Mouse (Mus musculus) heart, embryonic 16.5 days (tissue): Measurements from ENCODE around the gene Itm2c. TPM values are rescaled to one million over a fixed set of nuclear protein-coding genes. Genes with fewer than 3 reads are reported as not detected.

ENCODE experiments used
- ATAC-seq: fragments of 200-750 bp; cut with Nextera tagmentation; replicated peaks from 2 replicates; pipeline ENCODE4 v1.8.0; 2017; ENCODE audit warnings: moderate number of reproducible peaks; ENCODE audit not compliant: insufficient read depth, low FRiP score; ENCODE audit errors: extremely low read depth
- H3K27ac ChIP-seq: fragments of 300-500 bp; sonication (generic); 2 replicates; pipeline ENCODE4 v1.5.1; 2014; ENCODE audit warnings: mild to moderate bottlenecking, low read length, control low read depth, moderate library complexity
- H3K27me3 ChIP-seq: fragments of 300-500 bp; sonication (generic); 2 replicates; pipeline ENCODE4 v1.6.1; 2014; ENCODE audit warnings: low read length, mixed read lengths; ENCODE audit not compliant: control insufficient read depth, insufficient read depth
- H3K36me3 ChIP-seq: fragments of 300-500 bp; sonication (generic); 2 replicates; pipeline ENCODE4 v1.6.1; 2014; ENCODE audit not compliant: control insufficient read depth, insufficient read depth
- H3K4me1 ChIP-seq: fragments of 300-500 bp; sonication (generic); 2 replicates; pipeline ENCODE4 v1.6.1; 2014; ENCODE audit warnings: low read length, mixed read lengths; ENCODE audit not compliant: control insufficient read depth, insufficient read depth
- H3K4me2 ChIP-seq: fragments of 300-500 bp; sonication (generic); 2 replicates; pipeline ENCODE4 v1.6.1; 2014; ENCODE audit warnings: low read depth, mild to moderate bottlenecking, control low read depth, low read length
- H3K4me3 ChIP-seq: fragments of 300-500 bp; sonication (generic); 2 replicates; pipeline ENCODE4 v1.5.1; 2014; ENCODE audit warnings: mild to moderate bottlenecking, control low read depth, low read length
- H3K9ac ChIP-seq: fragments of 300-500 bp; sonication (generic); 2 replicates; pipeline ENCODE4 v1.6.1; 2014; ENCODE audit warnings: low read length, control low read depth
- H3K9me3 ChIP-seq: fragments of 300-500 bp; sonication (generic); replicated peaks from 2 replicates; pipeline ENCODE4 v1.6.1; 2016; ENCODE audit warnings: low read length; ENCODE audit not compliant: control insufficient read depth
- WGBS: fragments of 180-500 bp; shearing (Covaris S2); extraction: QIAGEN DNeasy Blood & Tissue Kit; methylation state at CpG from one replicate; pipeline ENCODE4 v1.1.7; 2014; 5-methylcytosine and 5-hydroxymethylcytosine counted together
- polyA plus RNA-seq: library from polyadenylated mRNA; unstranded; fragments of >200 nt; fragmentation: Nextera tagmentation; extraction: Ambion mirVana; gene quantifications from 2 replicates; pipeline ENCODE4 v1.2.1, GENCODE M21; 2015

Gene Itm2c
- polyA plus RNA-seq, 1 experiment from 2014 or later, result 188 TPM

- H3K4me3 ChIP-seq, result no peak overlapping the region
- H3K36me3 ChIP-seq, result no peaks in the 10 kb centered on the region
- H3K4me2 ChIP-seq, result peak overlapping the region; percentile 93
- no peaks in the 10 kb centered on the region for H3K27me3 ChIP-seq
- no peaks in the 10 kb centered on the region for H3K9me3 ChIP-seq
- H3K4me1 ChIP-seq, result peaks cover 71% of the 10 kb centered on the region
- 38% methylated on average over 12 of the region's 12 CpGs for WGBS
- no peak for ATAC-seq
- peak overlapping the region; percentile 83 for H3K27ac ChIP-seq
- no peak overlapping the region; the same call in 1 of the 2 replicates for H3K9ac ChIP-seq
Measured at GRCm38 (mm10) chr1:85896781-85897700, 3.0 kb downstream of the Itm2c start.

- Histone ChIP-seq H3K9me3 (no peaks in the 10 kb centered on the region), H3K27me3 (no peaks in the 10 kb centered on the region), H3K4me3 (no peak overlapping the region), H3K4me1 (peaks cover 82% of the 10 kb centered on the region), H3K36me3 (no peaks in the 10 kb centered on the region), H3K27ac (peak overlapping the region; percentile 43), H3K9ac (peak overlapping the region; percentile 26), H3K4me2 (peak overlapping the region; percentile 31; the same call in 1 of the 2 replicates)
- no peak for ATAC-seq
- 34% methylated on average over 8 of the region's 8 CpGs for WGBS
Measured at GRCm38 (mm10) chr1:85897901-85898760, 4.0 kb downstream of the Itm2c start.

DNA sequence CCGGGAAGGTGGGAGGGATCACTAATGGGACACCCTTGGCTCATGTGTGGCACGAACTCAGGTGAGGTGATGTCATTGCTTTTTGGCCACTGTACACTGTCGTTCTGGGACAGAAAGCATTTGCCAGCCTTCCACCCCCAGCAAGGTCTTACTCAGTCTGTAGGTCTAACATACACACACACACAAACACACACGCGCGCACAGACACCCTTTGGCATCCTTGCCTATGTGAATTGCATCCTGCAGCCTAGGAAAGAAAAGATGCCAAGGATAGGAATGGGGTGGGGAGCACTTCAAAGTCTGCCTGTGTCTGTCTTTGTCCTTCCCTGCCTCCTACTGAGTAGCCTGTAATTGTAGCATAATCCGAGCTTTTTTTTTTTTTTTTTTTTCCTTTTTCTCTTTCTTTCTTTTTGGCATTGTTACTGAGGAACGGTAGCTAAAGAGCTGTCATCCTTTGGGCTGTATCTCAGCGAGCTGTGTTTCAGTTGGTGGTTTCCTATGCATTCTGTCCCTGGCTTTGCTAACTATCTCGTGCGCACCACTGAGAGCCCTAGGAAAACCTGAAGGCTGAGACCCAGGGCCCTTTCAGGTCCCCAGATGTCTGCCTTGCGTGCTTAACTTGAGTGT, 4.8 kb downstream of the Itm2c start:
- Histone ChIP-seq H3K4me3 (no peak overlapping the region), H3K4me1 (peaks cover 80% of the 10 kb centered on the region), H3K27me3 (no peaks in the 10 kb centered on the region), H3K4me2 (peak overlapping the region; percentile 31; the same call in 1 of the 2 replicates), H3K27ac (peak overlapping the region; percentile 43), H3K9ac (peak overlapping the region; percentile 21), H3K9me3 (no peaks in the 10 kb centered on the region), H3K36me3 (peaks cover 6% of the 10 kb centered on the region)
- 56% methylated on average over 12 of the region's 12 CpGs for WGBS
- no peak for ATAC-seq

DNA sequence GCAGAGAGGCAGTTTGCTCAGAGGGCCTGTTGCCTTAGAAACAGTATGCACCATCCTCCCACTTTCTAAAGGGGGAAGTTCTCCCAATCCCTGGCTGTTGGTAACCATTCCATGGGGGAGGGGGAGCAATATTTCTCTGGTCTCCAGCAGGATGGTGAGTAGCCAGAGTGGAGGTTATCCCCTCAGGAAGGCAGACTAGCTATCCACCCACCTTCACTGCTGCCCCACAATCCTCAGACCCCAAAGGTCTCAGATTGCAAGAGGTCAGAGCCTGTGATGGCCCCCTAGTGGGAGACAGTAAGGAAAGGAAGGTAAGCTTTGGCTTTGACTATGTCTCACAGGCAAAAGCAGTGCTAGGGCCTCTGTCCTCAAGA, 5.3 kb downstream of the Itm2c start:
- Histone ChIP-seq H3K4me3 (no peak overlapping the region), H3K27ac (0 out of 2 replicates have a peak overlapping the region, but pooled peaks have one; percentile 9), H3K9me3 (no peaks in the 10 kb centered on the region), H3K4me2 (no peak overlapping the region), H3K9ac (no peak overlapping the region), H3K27me3 (no peaks in the 10 kb centered on the region), H3K36me3 (peaks cover 10% of the 10 kb centered on the region), H3K4me1 (peaks cover 77% of the 10 kb centered on the region)
- no peak for ATAC-seq

GRCm38 (mm10) chr1:85900521-85901333, 6.6 kb downstream of the Itm2c start:
- 41% methylated on average over 7 of the region's 7 CpGs for WGBS
- peak overlapping the region; percentile 77 for H3K27ac ChIP-seq

DNA sequence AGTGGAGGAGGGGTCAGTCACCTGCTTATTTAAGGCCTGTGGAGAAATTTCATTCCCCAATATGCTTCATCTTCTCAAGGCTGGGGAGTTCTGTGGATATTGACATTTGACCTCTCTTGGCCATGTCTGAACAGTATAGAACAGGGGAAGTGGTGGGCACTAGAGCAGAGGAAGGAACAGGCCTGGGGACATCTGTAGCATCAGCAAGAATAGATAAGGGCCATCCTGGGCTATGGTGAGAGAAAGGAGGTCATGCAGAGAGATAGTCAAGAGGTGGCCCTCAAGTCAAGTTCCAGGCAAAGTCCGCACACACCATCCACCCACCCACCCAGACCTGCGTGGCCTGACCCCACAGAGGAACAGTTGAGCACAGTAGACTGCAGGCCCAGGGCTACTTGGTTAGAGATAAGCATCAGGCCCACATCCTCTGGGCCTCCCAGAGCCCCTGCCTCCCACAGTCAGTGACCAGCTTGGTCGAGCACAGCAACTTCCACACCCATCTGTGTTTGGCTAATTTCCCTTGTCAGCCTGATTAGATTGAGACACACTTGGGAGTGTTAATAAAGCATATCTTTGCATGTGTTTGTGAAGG, 7.5 kb downstream of the Itm2c start:
- Histone ChIP-seq H3K9ac (no peak overlapping the region), H3K27me3 (no peaks in the 10 kb centered on the region), H3K27ac (peak overlapping the region; percentile 77), H3K4me2 (peak overlapping the region; percentile 11; the same call in 1 of the 2 replicates), H3K36me3 (peaks cover 31% of the 10 kb centered on the region), H3K4me3 (no peak overlapping the region), H3K4me1 (peaks cover 76% of the 10 kb centered on the region), H3K9me3 (no peaks in the 10 kb centered on the region)
- 28% methylated on average over 3 of the region's 3 CpGs for WGBS
- ATAC-seq, result no peak; the same call in 1 of the 2 replicates

More at GRCm38 (mm10) chr1:85900521-85901333, 6.6 kb downstream of the Itm2c start:
- H3K4me2 ChIP-seq, result 0 out of 2 replicates have a peak overlapping the region, but pooled peaks have one; percentile 0
- no peaks in the 10 kb centered on the region for H3K9me3 ChIP-seq
- no peak overlapping the region for H3K9ac ChIP-seq
- H3K4me3 ChIP-seq, result no peak overlapping the region
- no peaks in the 10 kb centered on the region for H3K27me3 ChIP-seq
- ATAC-seq, result no peak
- peaks cover 79% of the 10 kb centered on the region for H3K4me1 ChIP-seq
- H3K36me3 ChIP-seq, result peaks cover 23% of the 10 kb centered on the region

GRCm38 (mm10) chr1:85902108-85902561, 8.1 kb downstream of the Itm2c start:
- peak; percentile 79 for ATAC-seq
- 12% methylated on average over 7 of the region's 7 CpGs for WGBS
- H3K27me3 ChIP-seq, result no peaks in the 10 kb centered on the region

More at GRCm38 (mm10) chr1:85902108-85902561, 8.1 kb downstream of the Itm2c start:
- peaks cover 33% of the 10 kb centered on the region for H3K36me3 ChIP-seq
- H3K9ac ChIP-seq, result no peak overlapping the region
- peaks cover 74% of the 10 kb centered on the region for H3K4me1 ChIP-seq
- H3K4me2 ChIP-seq, result peak overlapping the region; percentile 33; the same call in 1 of the 2 replicates
- no peaks in the 10 kb centered on the region for H3K9me3 ChIP-seq
- peak overlapping the region; percentile 77 for H3K27ac ChIP-seq
- H3K4me3 ChIP-seq, result no peak overlapping the region
